Mouse (Mus musculus) C2C12 (cell line): ENCODE measurements around the gene Fanci. TPM values are rescaled to one million over a fixed set of nuclear protein-coding genes. Genes with fewer than 3 reads are reported as not detected.

ENCODE experiments used
- H3K27me3 ChIP-seq: one replicate; pipeline ENCODE4 v1.6.1; 2011; ENCODE audit not compliant: control insufficient read depth, insufficient read depth, insufficient read length
- H3K36me3 ChIP-seq: one replicate; pipeline ENCODE4 v1.6.1; 2011; ENCODE audit not compliant: control insufficient read depth, insufficient read depth
- H3K4me3 ChIP-seq: one replicate; pipeline ENCODE4 v1.5.1; 2011; ENCODE audit warnings: mild to moderate bottlenecking, control low read depth; ENCODE audit not compliant: poor library complexity, insufficient read depth, severe bottlenecking
- H3K79me2 ChIP-seq: one replicate; pipeline ENCODE4 v1.6.1; 2011; ENCODE audit not compliant: control insufficient read depth, insufficient read depth
- H3K79me3 ChIP-seq: one replicate; pipeline ENCODE4 v1.6.1; 2011; ENCODE audit warnings: low read depth, control low read depth
- H3ac ChIP-seq: one replicate; pipeline ENCODE3; 2011; ENCODE audit warnings: low read depth; ENCODE audit not compliant: control insufficient read depth, insufficient read length
- CEBPB ChIP-seq: IDR thresholded peaks from one replicate; pipeline ENCODE4 v1.6.1; 2011; ENCODE audit warnings: low read depth, mild to moderate bottlenecking, control low read depth, moderate library complexity
- CTCF ChIP-seq: IDR thresholded peaks from one replicate; pipeline ENCODE4 v1.5.1; 2011; ENCODE audit not compliant: control insufficient read depth, insufficient read depth, insufficient read length
- FOSL1 ChIP-seq: IDR thresholded peaks from one replicate; pipeline ENCODE4 v1.8.0; 2011; ENCODE audit warnings: mild to moderate bottlenecking, low read length; ENCODE audit not compliant: poor library complexity, insufficient read depth, severe bottlenecking
- MAX ChIP-seq: IDR thresholded peaks from one replicate; pipeline ENCODE4 v1.6.1; 2011; ENCODE audit warnings: mild to moderate bottlenecking, control low read depth
- MYOD1 ChIP-seq: IDR thresholded peaks from one replicate; pipeline ENCODE4 v1.6.1; 2011; ENCODE audit warnings: low read depth; ENCODE audit not compliant: control insufficient read depth, insufficient read length
- MYOG ChIP-seq: IDR thresholded peaks from one replicate; pipeline ENCODE4 v1.6.1; 2011; ENCODE audit not compliant: control insufficient read depth, insufficient read length; ENCODE audit errors: extremely low read depth
- USF1 ChIP-seq: IDR thresholded peaks from one replicate; pipeline ENCODE4 v1.6.1; 2011; ENCODE audit warnings: low read depth, mild to moderate bottlenecking, control low read depth, moderate library complexity
- polyA plus RNA-seq: library from polyadenylated mRNA; unstranded; fragments of >200 nt; fragmentation: generic; extraction: Trizol; gene quantifications from one replicate; pipeline ENCODE4 v1.2.1, GENCODE M21; 2012; ENCODE audit warnings: missing spikeins

Gene Fanci
- polyA plus RNA-seq, 1 experiment, result 4.3 TPM

GRCm38 (mm10) chr7:79368664-79369063 lies 23.1 kb upstream of the Fanci start:
- Histone ChIP-seq H3ac (no peak overlapping the region), H3K27me3 (no peaks in the 10 kb centered on the region), H3K4me3 (no peak overlapping the region), H3K79me2 (no peaks in the 10 kb centered on the region), H3K79me3 (no peaks in the 10 kb centered on the region), H3K36me3 (peaks cover 4% of the 10 kb centered on the region)
- no peak for TF ChIP-seq MYOG
- TF ChIP-seq USF1, result no peak
- no peak for TF ChIP-seq MAX
- TF ChIP-seq MYOD1, result no peak
- TF ChIP-seq FOSL1, result no peak
- TF ChIP-seq CEBPB, result no peak
- no peak for TF ChIP-seq CTCF

DNA sequence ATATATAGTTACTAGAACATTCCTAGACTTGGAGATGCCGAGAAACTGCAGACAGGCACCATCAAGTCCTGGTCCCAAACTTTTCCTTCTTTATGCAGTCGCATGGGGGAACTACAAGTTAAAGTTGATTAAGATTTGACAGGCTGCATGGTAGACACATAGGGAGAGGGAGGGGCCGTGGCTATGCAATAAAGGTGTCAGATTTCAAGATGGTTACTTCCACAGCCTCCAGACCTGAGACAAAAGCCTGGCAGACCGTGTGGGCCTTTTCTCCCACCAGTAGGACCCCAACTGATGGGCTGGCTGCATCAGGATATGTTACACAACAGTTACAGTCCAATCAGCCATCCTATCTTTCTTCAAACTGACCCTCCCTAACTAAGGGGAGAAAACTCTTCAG lies 22.3 kb upstream of the Fanci start:
- no peak overlapping the region for H3K4me3 ChIP-seq
- H3ac ChIP-seq, result no peak overlapping the region
- peaks cover 4% of the 10 kb centered on the region for H3K36me3 ChIP-seq
- H3K79me3 ChIP-seq, result no peaks in the 10 kb centered on the region
- no peaks in the 10 kb centered on the region for H3K27me3 ChIP-seq
- no peak for TF ChIP-seq MAX
- TF ChIP-seq FOSL1, result no peak
- TF ChIP-seq CEBPB, result no peak
- no peak for TF ChIP-seq MYOG
- H3K79me2 ChIP-seq, result no peaks in the 10 kb centered on the region

GRCm38 (mm10) chr7:79371321-79371879 lies 20.3 kb upstream of the Fanci start:
- no peak overlapping the region for H3ac ChIP-seq
- peaks cover 4% of the 10 kb centered on the region for H3K36me3 ChIP-seq
- H3K4me3 ChIP-seq, result no peak overlapping the region
- TF ChIP-seq CTCF, result peak; percentile 80
- no peak for TF ChIP-seq MYOG
- no peaks in the 10 kb centered on the region for H3K27me3 ChIP-seq
- no peaks in the 10 kb centered on the region for H3K79me3 ChIP-seq
- H3K79me2 ChIP-seq, result no peaks in the 10 kb centered on the region

GRCm38 (mm10) chr7:79374017-79374416 lies 17.7 kb upstream of the Fanci start:
- TF ChIP-seq MYOD1, result no peak
- TF ChIP-seq USF1, result no peak
- TF ChIP-seq CEBPB, result no peak
- TF ChIP-seq MYOG, result no peak
- TF ChIP-seq MAX, result no peak
- TF ChIP-seq FOSL1, result no peak
- no peak for TF ChIP-seq CTCF
- H3K27me3 ChIP-seq, result peaks cover 14% of the 10 kb centered on the region
- H3K36me3 ChIP-seq, result no peaks in the 10 kb centered on the region
- H3K79me3 ChIP-seq, result no peaks in the 10 kb centered on the region
- no peak overlapping the region for H3K4me3 ChIP-seq
- H3K79me2 ChIP-seq, result no peaks in the 10 kb centered on the region
- H3ac ChIP-seq, result no peak overlapping the region

- H3K4me3 ChIP-seq, result no peak overlapping the region
- TF ChIP-seq FOSL1 (no peak), USF1 (peak; percentile 59)
- no peaks in the 10 kb centered on the region for H3K79me3 ChIP-seq
- peaks cover 27% of the 10 kb centered on the region for H3K27me3 ChIP-seq
- no peaks in the 10 kb centered on the region for H3K36me3 ChIP-seq
- no peak overlapping the region for H3ac ChIP-seq
- no peaks in the 10 kb centered on the region for H3K79me2 ChIP-seq
These were observed 16.1 kb upstream of the Fanci start for GRCm38 (mm10) chr7:79375594-79375993.

DNA sequence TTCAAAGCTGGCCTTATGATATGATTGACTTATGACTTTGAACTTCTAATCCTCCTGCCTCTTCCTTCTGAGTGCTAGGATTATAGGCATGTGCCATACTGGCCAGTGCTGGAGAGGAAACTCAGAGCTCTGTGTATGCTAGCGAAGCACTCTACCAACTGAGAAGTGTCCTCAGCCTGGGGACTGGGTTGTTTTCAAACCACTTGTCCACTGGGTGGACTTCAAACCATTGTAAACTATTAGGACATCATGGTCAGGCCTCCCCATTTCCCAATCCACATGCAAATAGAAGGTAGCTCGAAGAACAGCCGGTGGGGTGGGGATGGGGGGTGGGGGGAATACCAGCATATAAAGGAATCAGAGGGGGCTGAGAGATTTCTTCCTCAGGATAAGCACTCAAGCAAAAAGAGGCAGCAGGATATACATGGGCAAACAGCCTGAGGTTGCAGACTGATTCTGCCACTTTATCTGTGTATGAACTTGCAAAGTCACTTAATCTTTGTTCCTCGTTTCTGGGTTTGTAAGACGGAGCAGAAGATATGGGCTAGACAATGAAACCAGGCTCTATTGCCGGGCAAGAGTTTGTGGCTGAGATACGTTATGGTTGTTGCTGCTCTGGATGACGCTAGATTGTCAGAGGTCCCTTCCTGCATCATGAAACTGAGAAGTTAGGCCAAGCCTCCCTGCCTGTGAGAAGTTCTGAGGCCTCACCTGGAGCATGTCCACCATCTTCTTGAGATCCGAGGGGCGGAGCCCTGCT lies 15.0 kb upstream of the Fanci start:
- no peak for TF ChIP-seq CTCF
- TF ChIP-seq CEBPB, result no peak
- TF ChIP-seq MAX, result no peak
- no peak for TF ChIP-seq USF1
- TF ChIP-seq FOSL1, result no peak
- TF ChIP-seq MYOG, result no peak
- no peak for TF ChIP-seq MYOD1
- Histone ChIP-seq H3K27me3 (peaks cover 37% of the 10 kb centered on the region), H3K36me3 (no peaks in the 10 kb centered on the region), H3ac (no peak overlapping the region), H3K4me3 (no peak overlapping the region), H3K79me2 (no peaks in the 10 kb centered on the region), H3K79me3 (no peaks in the 10 kb centered on the region)
